Mouse (Mus musculus): Measurements from ENCODE around the gene Denr.
A peak's percentile ranks its signal among the peaks of the same experiment; 100 is the strongest.

The Denr gene

DNA sequence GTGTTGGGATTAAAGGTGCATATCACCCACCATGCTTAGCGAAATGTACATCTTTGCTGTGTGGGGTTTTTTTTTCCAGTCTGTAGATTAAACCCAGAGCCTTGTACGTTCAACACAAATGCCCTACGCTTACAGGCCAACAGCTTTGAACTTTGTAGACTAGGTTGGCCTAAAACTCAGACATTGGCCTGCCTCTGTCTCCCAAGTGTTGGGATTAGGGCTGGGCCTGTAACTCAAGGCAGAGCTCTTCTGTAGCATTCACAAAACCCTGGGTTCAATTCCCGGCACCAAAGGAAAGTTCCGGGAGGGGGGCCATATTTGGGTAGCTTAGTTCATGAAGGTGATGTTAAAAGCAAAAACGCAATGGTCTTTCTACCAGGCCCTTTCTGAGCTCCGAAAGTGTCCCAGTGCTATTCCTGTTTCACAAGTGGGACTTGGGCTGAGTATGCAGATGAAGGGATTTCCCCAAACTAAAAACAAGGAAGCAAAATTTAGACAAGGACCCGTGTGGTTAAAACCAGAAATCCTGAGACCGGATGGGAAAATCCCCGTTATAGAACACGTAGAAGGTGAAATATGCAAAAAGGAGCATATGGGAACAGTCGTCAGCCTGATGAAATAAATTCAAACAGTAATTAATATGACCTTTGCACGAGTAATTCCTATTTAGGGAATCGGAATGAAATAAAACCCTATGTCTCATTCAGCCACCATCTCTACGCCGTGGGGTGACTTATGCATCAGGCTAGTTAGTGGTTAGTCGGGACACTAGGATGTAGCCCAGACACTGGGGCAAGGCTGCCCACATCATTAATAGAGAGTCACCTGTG is 614 bp upstream of the Denr start:
- no peak for DNase-seq (ENCODE audit: low spot score in 2 of 2)

DNA sequence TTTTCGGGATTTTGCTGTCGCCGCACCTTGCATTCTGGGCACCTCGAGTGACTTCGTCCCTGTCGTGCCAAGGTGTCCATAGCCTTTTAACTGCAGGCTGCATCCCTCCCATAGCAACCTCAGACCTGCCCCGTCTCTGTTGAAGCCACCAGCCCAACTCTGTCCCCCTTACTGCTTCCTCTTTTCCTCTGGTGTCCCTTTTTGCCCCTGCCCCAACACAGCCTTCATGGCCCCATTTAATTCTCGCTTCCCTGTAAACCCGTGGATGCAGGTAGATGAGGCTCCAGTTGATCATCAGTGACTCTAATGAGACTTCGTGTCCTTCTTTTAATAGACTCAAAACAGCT is 629 bp downstream of the Denr start:
- DNase-seq (ENCODE audit: low spot score in 2 of 2), result no peak

DNA sequence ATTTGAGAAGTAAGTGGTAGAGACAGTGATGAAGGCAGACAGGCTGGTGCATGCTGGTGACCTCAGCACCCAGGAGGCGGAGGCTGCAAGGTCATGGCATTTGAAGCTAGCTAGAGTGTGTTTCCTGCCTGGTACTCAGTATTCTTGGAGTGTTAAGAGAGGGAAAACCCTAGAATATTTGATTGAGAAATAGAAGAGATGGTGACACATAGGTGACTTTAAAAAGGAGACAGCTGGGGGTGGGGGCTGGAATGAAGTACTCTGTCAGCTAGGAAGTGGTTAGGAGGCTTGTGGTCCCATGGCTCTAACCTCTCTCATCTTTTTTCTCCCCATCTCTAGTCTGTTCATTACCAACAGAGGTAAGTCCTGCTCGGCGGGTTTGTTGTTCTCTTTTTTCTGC is 7.9 kb downstream of the Denr start:
- DNase-seq (ENCODE audit: low spot score in 2 of 2), result no peak

DNA sequence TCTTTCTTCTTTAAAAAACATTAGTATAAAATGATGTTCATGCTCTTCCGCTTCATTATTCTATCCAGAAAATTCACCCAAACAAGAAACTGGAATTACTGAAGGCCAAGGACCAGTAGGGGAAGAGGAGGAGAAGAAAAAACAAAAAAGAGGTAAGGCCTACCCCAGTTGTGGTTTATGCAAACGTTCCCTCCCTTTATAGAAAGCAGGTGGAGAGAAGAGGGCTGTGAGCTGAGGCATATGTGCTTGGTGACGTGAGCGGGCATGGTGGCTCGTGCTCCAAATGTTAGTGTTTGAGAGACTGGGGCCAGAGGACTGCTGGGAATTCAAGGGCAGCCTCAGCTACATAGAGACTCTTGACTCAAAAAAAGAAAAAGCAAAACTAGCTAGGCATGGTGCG is 15.1 kb downstream of the Denr start:
- DNase-seq (ENCODE audit: low spot score in 2 of 2), result no peak

DNA sequence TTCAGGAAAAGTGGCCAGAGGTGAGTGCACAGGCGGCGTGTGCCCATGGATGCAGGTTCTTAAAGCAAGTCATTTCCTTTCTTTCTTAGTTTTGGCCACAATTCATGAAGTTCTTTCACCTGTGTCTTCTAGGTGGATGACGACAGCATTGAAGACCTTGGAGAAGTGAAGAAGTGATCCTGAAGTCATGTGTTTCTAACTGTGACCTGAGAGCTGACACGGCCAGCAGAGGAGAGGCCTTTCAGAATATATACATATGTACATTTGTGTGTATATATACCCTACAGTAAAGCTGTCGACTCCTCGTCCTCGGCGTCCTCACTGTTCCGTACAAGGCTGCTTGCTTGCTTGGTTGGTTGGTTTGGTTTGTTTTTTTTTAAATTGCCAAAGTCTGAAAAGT is 20.1 kb downstream of the Denr start, which contains the start of gene Gm43518:
TSS of gene Gm43518 (plus strand) at position 301 of the 400 bp plus-strand sequence.
- DNase-seq (ENCODE audit: low spot score in 2 of 2), result no peak

DNA sequence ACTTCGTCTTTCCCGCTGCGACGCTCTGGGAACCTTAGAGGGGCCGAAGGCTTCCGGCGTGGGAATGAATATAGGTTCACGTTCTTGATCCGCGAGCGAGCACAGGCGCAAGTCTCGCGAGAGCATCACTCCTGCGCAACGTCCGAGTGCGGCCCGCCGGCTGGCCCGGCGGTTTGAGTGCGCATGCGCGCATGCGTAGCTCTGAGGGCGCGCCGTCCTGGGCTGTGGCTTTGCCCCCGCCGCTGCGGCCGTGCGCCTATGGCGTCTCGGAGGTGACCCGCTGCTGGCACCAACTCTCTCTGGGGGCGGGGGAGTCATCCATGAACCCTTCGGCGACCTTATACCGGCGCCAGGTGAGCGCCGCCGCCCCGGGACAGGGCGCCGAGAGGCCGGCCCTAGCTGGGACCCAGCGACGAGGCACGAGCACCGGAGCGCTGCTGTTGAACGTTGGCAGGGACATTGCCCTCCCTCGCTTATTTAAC is 23.6 kb downstream of the Denr start, which contains the start of gene Ccdc62:
TSS of gene Ccdc62 (plus strand) at position 172 of the 482 bp plus-strand sequence.
- peak; percentile 93 to 95 for DNase-seq (ENCODE audit: low spot score in 2 of 2)

DNA sequence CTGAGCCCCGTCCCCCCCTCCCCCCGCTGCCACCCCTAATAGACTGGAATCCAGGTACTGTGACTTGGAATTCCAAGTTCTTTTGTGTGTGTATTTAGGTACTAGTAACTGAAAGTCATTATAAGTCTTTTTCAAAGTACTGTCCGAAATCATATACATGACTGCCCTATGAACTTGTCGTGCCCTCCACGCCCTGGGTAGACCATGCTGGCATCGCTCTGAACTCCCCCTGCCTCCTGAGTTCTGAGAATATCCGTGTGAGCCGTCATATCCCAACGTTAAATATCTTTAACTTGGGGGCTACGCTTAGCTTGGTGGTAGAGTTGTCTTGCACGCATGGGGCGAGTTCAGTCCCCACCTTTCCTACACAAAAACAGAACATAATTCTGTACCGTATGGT is 24.2 kb downstream of the Denr start:
- no peak for DNase-seq (ENCODE audit: low spot score in 2 of 2)

DNA sequence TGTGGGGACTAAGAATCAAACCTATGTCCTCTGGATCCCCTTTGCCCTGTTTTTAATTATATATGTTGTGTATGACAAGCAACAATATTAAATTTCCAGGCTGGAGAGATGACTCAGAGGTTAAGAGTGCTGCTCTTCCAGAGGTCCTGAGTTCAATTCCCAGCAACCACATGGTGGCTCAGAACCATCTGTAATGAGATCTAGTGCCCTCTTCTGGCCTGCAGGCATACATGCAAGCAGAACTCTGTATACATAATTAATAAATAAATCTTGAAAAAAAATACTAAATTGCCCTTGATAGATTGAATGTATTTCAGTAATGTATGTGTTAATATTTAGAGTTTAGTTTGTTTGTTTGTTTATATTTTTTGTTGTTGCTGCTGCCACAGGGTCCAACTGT is 26.0 kb downstream of the Denr start:
- DNase-seq (ENCODE audit: low spot score in 2 of 2), result no peak

DNA sequence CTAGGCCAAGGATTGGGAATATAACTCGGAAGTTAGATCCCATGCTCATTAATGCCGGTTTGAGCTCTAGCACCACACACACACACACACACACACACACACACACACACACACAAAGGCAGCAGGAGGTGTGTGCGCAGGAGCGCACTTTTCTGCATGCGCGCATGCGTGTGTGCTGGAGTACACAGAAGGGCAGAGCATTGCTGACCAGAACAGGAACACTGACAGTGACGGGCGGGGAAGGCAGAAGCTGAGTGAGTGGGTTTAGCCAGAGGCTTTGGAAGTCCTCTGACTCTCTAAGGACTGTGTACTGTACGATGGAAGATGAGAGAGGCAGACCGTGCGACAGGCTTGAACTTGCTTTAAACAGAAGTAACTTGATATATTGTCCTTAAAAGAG is 26.6 kb downstream of the Denr start:
- DNase-seq (ENCODE audit: low spot score in 2 of 2), result no peak

DNA sequence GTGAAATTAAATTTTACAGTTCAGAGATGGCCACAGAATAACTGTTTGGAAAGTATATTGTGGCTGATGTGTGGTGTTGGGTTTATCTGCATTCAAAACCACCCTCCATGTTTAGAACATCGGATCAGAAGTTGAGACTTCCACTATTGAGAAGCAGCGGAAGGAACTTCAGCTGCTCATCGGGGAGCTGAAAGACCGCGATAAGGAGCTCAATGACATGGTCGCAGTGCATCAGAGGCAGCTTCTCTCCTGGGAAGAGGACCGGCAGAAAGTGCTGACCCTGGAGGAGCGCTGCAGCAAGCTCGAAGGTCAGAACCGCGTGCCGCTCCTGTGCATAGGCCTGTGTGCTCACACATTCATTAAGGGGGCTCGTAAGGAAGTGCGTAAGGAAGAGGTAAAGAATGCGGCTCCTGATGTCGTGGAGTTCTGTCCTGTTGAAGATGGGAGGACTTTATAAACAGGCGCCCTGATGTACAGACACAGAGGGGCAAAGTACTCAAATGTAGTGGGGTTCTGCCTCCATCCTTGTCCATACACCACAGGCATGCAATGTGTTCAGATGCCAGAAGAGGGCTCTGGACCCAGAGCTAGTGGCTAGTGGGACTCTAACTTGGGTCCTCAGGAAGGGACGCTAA is 27.1 kb downstream of the Denr start:
- DNase-seq (ENCODE audit: low spot score in 2 of 2), result no peak

DNA sequence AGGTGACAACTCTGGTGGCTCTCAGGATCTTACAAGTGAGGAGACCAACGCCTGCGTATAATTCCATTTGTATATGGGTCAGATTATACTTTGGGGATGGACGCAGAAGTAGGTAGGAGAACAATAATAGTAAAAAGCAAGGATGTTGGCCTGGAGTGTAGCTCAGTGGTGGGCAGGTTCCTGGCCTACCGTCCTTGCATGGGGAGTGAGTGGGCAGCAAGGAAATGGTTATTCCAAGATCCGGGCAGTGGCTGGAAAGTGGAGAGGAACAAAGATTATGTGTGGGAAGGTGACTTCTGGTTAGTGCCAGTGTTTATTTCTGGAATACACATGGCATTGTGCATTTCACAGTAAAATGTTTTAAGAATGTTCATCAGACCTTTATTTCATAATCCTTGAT is 29.0 kb downstream of the Denr start:
- DNase-seq (ENCODE audit: low spot score in 2 of 2), result no peak

DNA sequence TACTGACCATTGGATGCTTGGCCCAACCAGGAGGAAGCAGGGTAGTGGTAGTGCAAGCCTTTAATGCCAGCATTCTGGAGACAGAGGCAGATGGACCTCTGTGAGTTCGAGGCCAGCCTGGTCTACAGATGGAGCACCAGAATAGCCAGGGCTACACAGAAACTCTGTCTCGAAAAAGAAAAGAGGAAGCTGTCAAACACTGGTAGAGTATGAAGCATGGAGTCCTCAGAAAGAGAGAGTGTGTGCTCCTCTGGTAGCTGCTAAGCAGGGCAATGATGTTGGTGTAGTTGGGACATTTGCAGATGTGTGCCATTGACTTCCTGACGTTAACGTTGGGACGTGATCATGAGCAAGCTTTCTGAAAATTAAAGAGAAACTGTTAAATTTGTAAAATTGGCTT is 31.5 kb downstream of the Denr start:
- DNase-seq (ENCODE audit: low spot score in 2 of 2), result no peak

DNA sequence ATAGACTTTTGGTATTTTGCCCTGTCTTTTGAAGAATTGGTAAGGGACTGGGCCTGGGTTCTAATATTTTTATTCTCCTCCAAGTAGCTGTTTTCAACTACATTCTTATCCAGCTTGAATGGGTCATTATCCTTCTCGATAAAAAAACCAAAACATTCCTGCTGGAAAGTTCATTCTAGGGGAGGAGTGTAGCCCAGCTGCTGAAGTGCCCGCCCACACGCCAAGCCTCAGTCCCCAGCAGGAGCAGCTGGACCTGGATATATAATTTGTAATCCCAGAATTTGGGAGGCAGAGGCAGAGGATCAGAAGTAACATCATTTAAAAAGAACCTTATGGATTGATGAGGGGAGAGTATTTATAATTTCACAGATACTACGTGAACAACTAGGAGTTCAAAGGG is 39.6 kb downstream of the Denr start:
- no peak for DNase-seq (ENCODE audit: low spot score in 2 of 2)

DNA sequence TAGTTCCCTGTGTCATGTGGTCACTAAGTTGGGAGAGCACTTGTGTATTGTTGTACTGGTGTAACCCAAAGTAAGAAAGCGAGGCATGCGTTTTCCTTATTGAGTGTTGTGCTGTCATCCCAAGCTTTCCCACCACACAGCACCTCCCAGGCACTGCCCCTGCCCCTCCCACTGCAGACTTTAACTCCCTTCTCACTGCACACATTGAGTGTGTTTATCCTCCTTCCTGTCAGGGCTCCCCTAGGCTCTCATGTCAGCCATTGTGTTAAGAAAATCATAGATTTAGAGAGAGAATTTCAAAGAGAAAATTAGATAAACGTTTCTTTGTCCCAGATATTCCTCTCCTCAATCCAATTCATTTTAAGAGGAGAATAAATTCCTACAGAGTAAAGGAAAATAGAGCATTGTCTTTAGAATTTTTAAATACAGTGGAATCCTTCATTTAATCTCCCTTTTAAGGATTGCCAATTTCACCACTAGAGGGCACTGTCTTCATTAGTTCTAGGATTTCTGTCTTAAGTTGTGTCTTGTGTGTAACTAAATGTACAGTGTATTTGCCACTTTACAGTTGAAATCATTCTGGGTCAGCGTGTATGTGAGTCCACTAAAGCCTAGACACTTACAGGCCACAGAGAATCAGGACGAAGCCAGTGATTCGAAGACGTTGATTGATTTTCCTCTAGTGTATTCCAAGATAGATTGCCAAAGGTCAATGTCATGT is 40.2 kb downstream of the Denr start:
- DNase-seq (ENCODE audit: low spot score in 2 of 2), result no peak

DNA sequence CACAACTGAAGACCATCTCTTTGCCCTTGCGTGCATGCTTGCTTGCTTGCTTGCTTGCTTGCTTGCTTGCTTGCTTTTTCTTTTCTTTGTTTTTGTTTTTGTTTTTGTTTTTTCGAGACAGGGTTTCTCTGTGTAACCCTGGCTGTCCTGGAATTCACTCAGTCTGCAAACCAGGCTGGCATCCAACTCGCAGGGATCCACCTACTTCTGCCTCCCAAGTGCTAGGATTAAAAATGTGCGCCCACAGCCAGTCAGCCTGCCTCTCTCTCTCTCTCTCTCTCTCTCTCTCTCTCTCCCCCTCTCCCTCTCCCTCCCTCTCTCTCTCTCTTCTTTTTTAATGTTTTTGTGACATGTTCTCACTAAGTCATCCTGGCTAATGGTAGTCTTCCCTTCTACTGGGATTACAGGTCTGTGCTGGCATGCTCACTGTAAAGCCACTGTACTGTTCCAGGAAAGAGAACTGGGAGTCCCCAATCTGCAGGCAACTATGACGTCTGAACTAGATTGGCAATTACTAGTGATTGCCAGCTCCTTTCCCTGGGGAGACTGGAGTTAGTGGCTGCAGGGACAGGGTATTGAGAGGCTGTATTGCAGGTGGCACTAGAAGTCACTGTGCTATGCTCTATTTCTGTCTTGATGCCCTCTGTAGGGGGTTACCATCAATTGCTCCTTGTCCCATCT is 45.5 kb downstream of the Denr start:
- DNase-seq (ENCODE audit: low spot score in 2 of 2), result no peak

DNA sequence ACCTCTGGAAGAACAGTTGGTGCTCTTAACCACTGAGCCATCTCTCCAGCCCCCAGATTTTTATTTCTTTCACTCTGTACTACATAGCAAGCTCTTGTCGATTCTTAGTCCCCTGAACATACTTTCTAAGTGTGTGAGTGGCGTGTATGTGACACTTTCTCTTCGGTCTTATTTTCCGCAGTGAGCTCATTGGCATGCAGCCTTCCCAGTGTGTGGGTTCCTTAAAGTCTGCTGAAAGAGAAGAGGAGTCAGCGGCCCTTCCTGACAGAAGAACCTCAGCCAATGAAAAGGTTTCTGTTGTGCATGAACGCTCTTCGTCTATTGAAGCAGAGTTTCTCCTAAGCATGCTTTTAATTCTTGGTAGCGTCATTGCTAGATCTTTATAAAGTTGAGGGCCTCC is 50.2 kb downstream of the Denr start:
- no peak for DNase-seq (ENCODE audit: low spot score in 2 of 2)

DNA sequence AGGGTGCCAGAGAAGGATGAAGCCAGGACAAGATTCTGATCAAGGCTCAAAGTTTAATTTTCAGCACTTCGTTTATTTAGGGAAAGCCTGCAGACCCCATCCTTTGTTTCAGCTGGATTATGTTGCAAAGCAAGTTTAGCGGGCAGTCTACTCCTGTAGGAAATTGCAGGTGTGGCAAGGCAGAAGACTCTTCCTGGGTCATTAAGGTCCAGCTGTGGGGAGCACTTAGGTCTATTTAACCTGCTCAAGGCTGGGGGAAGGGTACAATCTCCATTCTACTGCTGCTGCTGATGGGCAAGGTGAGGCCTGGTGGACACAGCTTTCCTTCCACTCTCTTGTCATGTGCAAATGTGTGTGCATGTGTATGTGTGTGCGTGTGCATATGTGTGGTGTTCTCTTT is 52.0 kb downstream of the Denr start:
- DNase-seq (ENCODE audit: low spot score in 2 of 2), result no peak

DNA sequence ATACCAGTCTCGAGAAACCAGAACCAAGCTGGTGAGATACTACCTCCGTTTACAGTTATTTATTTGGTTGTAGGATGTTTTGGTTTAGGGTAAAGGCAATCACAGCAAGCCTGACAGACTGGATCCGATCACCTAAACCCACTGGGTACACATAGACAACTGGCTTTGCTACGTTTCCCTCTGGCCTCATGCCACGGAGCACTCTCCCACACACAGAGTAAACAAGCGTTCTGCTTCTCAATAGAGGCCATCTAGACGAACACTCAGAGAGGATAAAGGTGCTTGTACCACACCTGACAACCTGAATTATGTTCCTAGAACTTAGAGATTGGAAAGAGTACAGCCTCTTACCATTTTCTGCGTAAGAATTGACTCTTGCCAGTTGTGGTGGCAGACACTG is 53.2 kb downstream of the Denr start:
- no peak for DNase-seq (ENCODE audit: low spot score in 2 of 2)

DNA sequence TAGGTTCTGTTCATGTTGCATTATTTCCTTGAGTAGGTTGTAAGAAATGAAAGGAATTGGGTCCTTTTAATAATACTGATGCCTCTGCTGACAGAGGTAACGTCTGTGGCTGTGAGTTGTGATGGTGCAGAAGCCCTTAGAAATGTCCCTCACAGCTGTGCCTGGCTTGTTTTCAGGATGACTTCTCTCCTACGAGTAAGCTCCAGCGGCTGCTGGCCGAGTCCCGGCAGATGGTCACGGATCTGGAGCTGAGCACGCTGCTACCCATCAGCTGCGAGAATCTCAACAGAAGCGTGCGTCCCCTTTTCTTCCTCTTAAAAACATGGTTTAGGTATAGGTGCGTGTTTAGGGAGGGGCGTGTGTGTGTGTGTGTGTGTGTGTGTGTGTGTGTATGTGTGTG is 54.1 kb downstream of the Denr start:
- DNase-seq (ENCODE audit: low spot score in 2 of 2), result no peak

DNA sequence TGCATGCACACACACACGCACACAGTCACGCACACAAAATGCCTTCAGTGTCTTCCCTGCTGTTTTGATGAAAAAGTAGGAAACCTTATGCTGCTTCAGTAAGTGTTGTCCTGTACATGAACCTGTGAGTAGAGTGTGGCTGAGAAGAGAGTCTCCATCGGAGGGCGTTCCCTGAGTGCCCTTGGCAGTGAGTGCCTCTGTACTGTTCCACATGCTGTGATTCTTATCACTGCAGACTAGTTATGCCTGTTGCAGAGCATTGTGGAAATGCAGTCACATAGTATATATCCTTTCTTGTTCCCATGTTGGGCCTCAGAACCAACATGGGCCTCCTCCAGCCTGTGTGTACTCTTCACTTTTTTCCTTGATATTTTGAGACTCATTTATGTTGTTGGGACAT is 57.2 kb downstream of the Denr start:
- no peak for DNase-seq (ENCODE audit: low spot score in 2 of 2)

DNA sequence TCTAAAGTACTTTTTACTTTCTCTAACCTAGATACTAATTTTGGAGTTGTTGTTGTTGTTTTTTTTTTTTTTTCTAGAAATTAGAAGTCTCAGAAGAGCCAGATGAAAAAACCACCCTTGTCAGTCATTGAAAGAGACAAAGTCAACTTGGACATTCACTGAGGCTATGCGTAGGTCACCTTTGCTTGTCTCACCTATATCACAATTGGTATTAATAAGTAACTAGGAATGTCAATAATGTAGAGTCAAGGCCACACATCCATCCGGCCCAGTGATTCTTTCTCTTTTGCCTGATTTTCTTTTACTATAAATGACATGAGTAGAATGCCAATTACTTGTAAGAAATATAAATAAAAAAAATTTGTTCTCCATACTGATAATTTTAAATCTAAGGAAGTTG is 59.8 kb downstream of the Denr start:
- no peak for DNase-seq (ENCODE audit: low spot score in 2 of 2)

DNA sequence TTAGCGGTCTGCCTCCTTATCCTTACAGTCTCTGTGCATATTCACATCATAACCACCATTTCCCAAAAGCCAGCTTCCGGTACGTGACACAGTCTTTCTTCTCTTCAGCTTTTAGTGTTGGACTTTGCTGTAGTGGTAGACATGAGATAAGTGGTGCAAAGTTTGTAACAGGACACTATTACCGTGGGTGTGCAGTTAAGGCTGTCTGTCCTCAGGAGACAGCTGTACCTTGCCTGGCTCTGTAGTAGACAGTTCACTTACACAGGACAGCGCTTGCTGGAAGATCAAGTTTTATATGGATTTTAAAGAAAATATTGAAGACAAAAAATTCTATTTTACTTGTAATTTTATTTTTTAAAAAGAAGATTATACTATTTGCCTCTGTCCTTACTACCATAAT is 61.5 kb downstream of the Denr start:
- no peak for DNase-seq (ENCODE audit: low spot score in 2 of 2)

Data from urinary bladder, postnatal 4 days (tissue).